Mouse (Mus musculus) CD4-positive, CD25-positive, alpha-beta regulatory T cell, adult 2 months (primary cell): ENCODE measurements around the gene Fbxo45.

Source experiments
- DNase-seq: peaks from one replicate; pipeline ENCODE4 v3.0.0-alpha.2; 2012; ENCODE audit warnings: low read depth, low spot score

Gene Fbxo45

GRCm38 (mm10) chr16:32204902-32205301, 42.1 kb downstream of the Fbxo45 start:
- DNase-seq, result no peak

- DNase-seq, result peak; percentile 94
Measured at GRCm38 (mm10) chr16:32202681-32203080, 44.3 kb downstream of the Fbxo45 start.

- DNase-seq, result no peak
Measured at GRCm38 (mm10) chr16:32201004-32201325, 46.0 kb downstream of the Fbxo45 start.

- peak; percentile 53 for DNase-seq
Measured at GRCm38 (mm10) chr16:32200256-32201003, 46.5 kb downstream of the Fbxo45 start.

- peak; percentile 50 for DNase-seq
Measured at GRCm38 (mm10) chr16:32190011-32190441, 56.9 kb downstream of the Fbxo45 start.

GRCm38 (mm10) chr16:32189109-32189508, 57.8 kb downstream of the Fbxo45 start:
- DNase-seq, result no peak

GRCm38 (mm10) chr16:32186056-32186455, 60.9 kb downstream of the Fbxo45 start:
- no peak for DNase-seq
